Mouse (Mus musculus): ENCODE results near the gene Nlrp4f. TPM values are rescaled to one million over a fixed set of nuclear protein-coding genes. Genes with fewer than 3 reads are reported as not detected.

Gene Nlrp4f
- not detected in 2 replicates for total RNA-seq (2014; rRNA removed)
- 0.15 and 0.40 TPM in 2 replicates for polyA plus RNA-seq (2015; fragmentation: Nextera tagmentation; extraction: Ambion mirVana)

DNA sequence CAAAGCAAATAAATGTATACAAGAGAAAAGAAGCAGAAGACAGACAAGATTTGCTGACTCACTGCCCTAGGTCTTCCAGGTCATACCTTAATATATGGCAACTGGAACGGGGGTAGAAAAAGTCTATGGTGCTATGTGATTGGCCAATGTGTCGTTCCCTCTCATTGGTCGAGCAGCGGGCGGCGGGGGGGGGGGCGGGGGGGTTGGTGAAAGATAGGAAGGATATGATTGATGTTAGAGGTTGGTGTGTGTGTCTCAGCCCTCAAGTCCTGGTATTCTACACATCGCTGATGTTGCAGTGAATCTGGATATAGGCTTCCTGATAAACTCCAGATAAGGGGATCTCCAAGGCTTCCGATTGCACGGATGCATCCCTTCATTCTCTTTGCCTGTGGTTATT, at the start of gene Nlrp4f:
Gene Nlrp4f, minus strand, starts transcription at position 101 of the 400 bp plus-strand sequence.
- no peak within 1 kb of the TSS for H3K4me2 ChIP-seq (ENCODE audit: low read depth, low read length)
- DNase-seq (ENCODE audit: low spot score) (no peak), ATAC-seq (no peak)
- no peak within 1 kb of the TSS for H3K27ac ChIP-seq
- 81% methylated on average over 10 of the region's 10 CpGs for WGBS
- no peaks in the 10 kb centered on the region for H3K27me3 ChIP-seq (ENCODE audit: insufficient read depth, low read length)
- no peak within 1 kb of the TSS for H3K9ac ChIP-seq (replicated peaks; ENCODE audit: low read length)
- TF ChIP-seq CTCF (IDR thresholded peaks at IDR 0.05; ENCODE audit: low read depth), result no peak
- no peaks in the 10 kb centered on the region for H3K4me1 ChIP-seq (ENCODE audit: insufficient read depth, low read length)
- no peaks in the 10 kb centered on the region for H3K36me3 ChIP-seq (ENCODE audit: insufficient read depth, low read length)
- H3K9me3 ChIP-seq (ENCODE audit: low read length), result no peaks in the 10 kb centered on the region; the same call in 1 of the 2 replicates
- H3K4me3 ChIP-seq (ENCODE audit: low read length), result no peak within 1 kb of the TSS

- H3K4me3 ChIP-seq (ENCODE audit: low read length), result no peak overlapping the region
- H3K9ac ChIP-seq (replicated peaks; ENCODE audit: low read length), result no peak overlapping the region
- no peak overlapping the region for H3K27ac ChIP-seq
- H3K36me3 ChIP-seq (ENCODE audit: insufficient read depth, low read length), result no peaks in the 10 kb centered on the region
- H3K4me1 ChIP-seq (ENCODE audit: insufficient read depth, low read length), result 0 out of 2 replicates have a peak, but pooled peaks cover 7% of the 10 kb centered on the region
- H3K9me3 ChIP-seq (ENCODE audit: low read length), result peaks cover 7% of the 10 kb centered on the region
- H3K4me2 ChIP-seq (ENCODE audit: low read depth, low read length), result no peak overlapping the region
- DNase-seq (ENCODE audit: low spot score) (no peak), ATAC-seq (no peak)
- WGBS, result 97% methylated on average over 4 of the region's 4 CpGs
- H3K27me3 ChIP-seq (ENCODE audit: insufficient read depth, low read length), result no peaks in the 10 kb centered on the region
- peak; percentile 32; the same call in 1 of the 2 replicates for TF ChIP-seq CTCF (IDR thresholded peaks at IDR 0.05; ENCODE audit: low read depth)
Measured at GRCm38 (mm10) chr13:65243273-65243672, 37.5 kb upstream of the Nlrp4f start.

DNA sequence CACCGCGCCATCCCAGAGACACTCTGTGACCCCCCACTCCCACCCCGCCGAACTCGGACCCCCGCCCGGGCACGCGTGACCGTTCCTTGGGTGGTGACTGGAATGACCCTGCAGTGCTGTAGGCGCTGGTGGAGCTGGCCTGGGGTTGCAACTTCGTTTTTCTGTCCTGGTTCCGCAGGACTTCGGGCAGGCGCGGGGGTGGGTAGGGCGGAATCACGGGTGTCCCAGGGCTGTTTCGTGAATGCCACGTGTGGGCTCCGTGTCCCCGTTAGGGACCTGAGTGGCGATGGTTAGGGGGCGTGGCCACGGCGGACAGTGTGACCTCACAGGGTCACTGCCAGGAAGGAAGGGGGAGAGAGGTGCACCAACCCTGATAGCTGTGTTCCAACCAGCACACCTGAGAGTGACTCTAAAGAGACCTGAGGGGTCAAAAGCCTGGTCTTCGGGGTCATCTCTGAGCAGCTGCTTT, 36.6 kb upstream of the Nlrp4f start:
- Histone ChIP-seq H3K36me3 (ENCODE audit: insufficient read depth, low read length) (no peaks in the 10 kb centered on the region), H3K4me3 (ENCODE audit: low read length) (peak overlapping the region; percentile 80), H3K27me3 (ENCODE audit: insufficient read depth, low read length) (no peaks in the 10 kb centered on the region), H3K4me2 (ENCODE audit: low read depth, low read length) (peak overlapping the region; percentile 89), H3K4me1 (ENCODE audit: insufficient read depth, low read length) (0 out of 2 replicates have a peak, but pooled peaks cover 7% of the 10 kb centered on the region), H3K9ac (replicated peaks; ENCODE audit: low read length) (peak overlapping the region; percentile 65; the same call in 1 of the 2 replicates), H3K9me3 (ENCODE audit: low read length) (no peaks in the 10 kb centered on the region; the same call in 1 of the 2 replicates), H3K27ac (no peak overlapping the region)
- 47% methylated on average over 27 of the region's 27 CpGs for WGBS
- no peak for DNase-seq (ENCODE audit: low spot score)
- ATAC-seq, result no peak
- no peak for TF ChIP-seq CTCF (IDR thresholded peaks at IDR 0.05; ENCODE audit: low read depth)

GRCm38 (mm10) chr13:65241627-65242318, 36.0 kb upstream of the Nlrp4f start:
- WGBS, result 4% methylated on average over 51 of the region's 51 CpGs
- ATAC-seq (no peak), DNase-seq (ENCODE audit: low spot score) (no peak)
- Histone ChIP-seq H3K27ac (peak overlapping the region; percentile 96), H3K36me3 (ENCODE audit: insufficient read depth, low read length) (no peaks in the 10 kb centered on the region), H3K27me3 (ENCODE audit: insufficient read depth, low read length) (no peaks in the 10 kb centered on the region), H3K9me3 (ENCODE audit: low read length) (peaks cover 3% of the 10 kb centered on the region; the same call in 1 of the 2 replicates), H3K4me1 (ENCODE audit: insufficient read depth, low read length) (0 out of 2 replicates have a peak, but pooled peaks cover 7% of the 10 kb centered on the region), H3K9ac (replicated peaks; ENCODE audit: low read length) (peak overlapping the region; percentile 65), H3K4me3 (ENCODE audit: low read length) (peak overlapping the region; percentile 80), H3K4me2 (ENCODE audit: low read depth, low read length) (peak overlapping the region; percentile 89)
- no peak for TF ChIP-seq CTCF (IDR thresholded peaks at IDR 0.05; ENCODE audit: low read depth)

GRCm38 (mm10) chr13:65241099-65241626, 35.4 kb upstream of the Nlrp4f start:
- Histone ChIP-seq H3K36me3 (ENCODE audit: insufficient read depth, low read length) (no peaks in the 10 kb centered on the region), H3K4me1 (ENCODE audit: insufficient read depth, low read length) (0 out of 2 replicates have a peak, but pooled peaks cover 7% of the 10 kb centered on the region), H3K9ac (replicated peaks; ENCODE audit: low read length) (peak overlapping the region; percentile 65), H3K9me3 (ENCODE audit: low read length) (peaks cover 3% of the 10 kb centered on the region; the same call in 1 of the 2 replicates), H3K4me3 (ENCODE audit: low read length) (peak overlapping the region; percentile 80), H3K27me3 (ENCODE audit: insufficient read depth, low read length) (no peaks in the 10 kb centered on the region), H3K27ac (peak overlapping the region; percentile 96), H3K4me2 (ENCODE audit: low read depth, low read length) (peak overlapping the region; percentile 89)
- DNase-seq (ENCODE audit: low spot score), result peak; percentile 96
- peak; percentile 89 for ATAC-seq
- WGBS, result under 1% methylated on average over 45 of the region's 45 CpGs
- no peak for TF ChIP-seq CTCF (IDR thresholded peaks at IDR 0.05; ENCODE audit: low read depth)

- H3K9ac ChIP-seq (replicated peaks; ENCODE audit: low read length), result peak overlapping the region; percentile 65
- no peaks in the 10 kb centered on the region for H3K36me3 ChIP-seq (ENCODE audit: insufficient read depth, low read length)
- peak overlapping the region; percentile 80 for H3K4me3 ChIP-seq (ENCODE audit: low read length)
- TF ChIP-seq CTCF (IDR thresholded peaks at IDR 0.05; ENCODE audit: low read depth), result peak; percentile 28; the same call in 1 of the 2 replicates
- ATAC-seq (peak; percentile 96), DNase-seq (ENCODE audit: low spot score) (peak; percentile 99)
- under 1% methylated on average over 28 of the region's 28 CpGs for WGBS
- peaks cover 3% of the 10 kb centered on the region; the same call in 1 of the 2 replicates for H3K9me3 ChIP-seq (ENCODE audit: low read length)
- peak overlapping the region; percentile 96 for H3K27ac ChIP-seq
- no peaks in the 10 kb centered on the region for H3K27me3 ChIP-seq (ENCODE audit: insufficient read depth, low read length)
- H3K4me1 ChIP-seq (ENCODE audit: insufficient read depth, low read length), result 0 out of 2 replicates have a peak, but pooled peaks cover 7% of the 10 kb centered on the region
- peak overlapping the region; percentile 89 for H3K4me2 ChIP-seq (ENCODE audit: low read depth, low read length)
Measured at GRCm38 (mm10) chr13:65240509-65241098, 34.8 kb upstream of the Nlrp4f start.

All from hindbrain, postnatal 0 days (tissue).